Mouse (Mus musculus): Measurements from ENCODE around the gene Tdp2.

The Tdp2 gene

DNA sequence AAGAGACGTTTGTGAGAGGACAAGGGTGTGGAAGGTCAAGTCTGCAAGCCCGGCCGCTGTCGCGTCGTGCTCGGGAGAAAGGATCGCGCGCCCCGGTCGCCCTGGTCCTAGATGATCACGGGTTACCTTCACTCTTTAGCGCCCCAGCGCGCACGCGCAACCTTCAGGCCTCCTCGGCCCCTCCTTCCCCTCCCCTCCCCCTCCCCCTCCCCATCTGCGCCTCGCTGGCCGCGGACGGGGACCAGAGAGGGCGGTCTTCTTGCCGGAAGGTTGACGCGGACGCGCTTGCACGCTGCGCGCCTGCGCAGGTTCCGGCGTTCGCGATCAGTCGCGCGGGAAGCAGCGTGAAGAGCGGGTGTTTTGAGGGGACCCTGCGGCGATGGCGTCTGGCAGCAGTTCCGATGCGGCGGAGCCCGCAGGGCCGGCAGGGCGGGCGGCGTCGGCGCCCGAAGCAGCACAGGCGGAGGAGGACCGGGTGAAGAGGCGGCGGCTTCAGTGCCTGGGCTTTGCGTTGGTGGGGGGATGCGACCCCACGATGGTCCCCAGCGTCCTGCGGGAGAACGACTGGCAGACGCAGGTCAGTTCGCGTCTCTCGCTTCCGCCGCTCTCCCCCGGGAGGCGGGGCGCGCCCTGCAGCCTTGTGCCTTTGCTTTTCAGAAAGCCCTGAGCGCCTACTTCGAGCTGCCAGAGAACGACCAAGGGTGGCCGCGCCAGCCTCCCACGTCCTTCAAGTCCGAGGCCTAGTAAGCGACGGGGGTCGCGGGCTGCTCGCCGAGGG, at the start of gene Tdp2, which contains the start of gene Acot13:
Tdp2 (plus strand) TSS at position 327 of the 778 bp plus-strand sequence.
Acot13 (minus strand) TSS at position 188 of the 778 bp plus-strand sequence.
- DNase-seq (ENCODE audit: low read depth, low spot score), result peak; percentile 99

- no peak for DNase-seq (ENCODE audit: low read depth, low spot score)
These were observed 49.6 kb upstream of the Tdp2 start for GRCm38 (mm10) chr13:24781916-24782315.

GRCm38 (mm10) chr13:24786014-24786490, 45.4 kb upstream of the Tdp2 start:
- peak; percentile 97 for DNase-seq (ENCODE audit: low read depth, low spot score)

- DNase-seq (ENCODE audit: low read depth, low spot score), result peak; percentile 42
These were observed 44.0 kb upstream of the Tdp2 start for GRCm38 (mm10) chr13:24787477-24787876.

DNA sequence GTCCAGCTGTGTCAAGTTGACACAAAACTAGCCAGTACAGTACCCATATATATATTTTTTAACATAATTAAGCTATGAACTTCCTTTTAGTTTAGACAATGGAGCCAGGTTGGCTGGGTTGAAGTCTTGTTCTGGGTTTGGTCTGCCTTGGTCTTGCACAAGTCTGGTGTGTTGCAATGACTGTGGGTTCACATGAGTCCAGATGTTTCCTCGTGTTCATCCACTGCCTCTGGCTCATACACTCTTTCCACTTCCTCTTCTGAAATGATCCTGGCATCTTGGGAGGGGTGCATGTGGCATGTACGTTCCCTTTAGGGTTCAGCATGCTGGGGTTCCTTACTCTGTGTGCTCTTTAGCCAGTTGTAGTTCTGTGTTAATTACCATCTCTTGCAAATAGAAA, 40.1 kb upstream of the Tdp2 start:
- DNase-seq (ENCODE audit: low read depth, low spot score), result peak; percentile 33

DNA sequence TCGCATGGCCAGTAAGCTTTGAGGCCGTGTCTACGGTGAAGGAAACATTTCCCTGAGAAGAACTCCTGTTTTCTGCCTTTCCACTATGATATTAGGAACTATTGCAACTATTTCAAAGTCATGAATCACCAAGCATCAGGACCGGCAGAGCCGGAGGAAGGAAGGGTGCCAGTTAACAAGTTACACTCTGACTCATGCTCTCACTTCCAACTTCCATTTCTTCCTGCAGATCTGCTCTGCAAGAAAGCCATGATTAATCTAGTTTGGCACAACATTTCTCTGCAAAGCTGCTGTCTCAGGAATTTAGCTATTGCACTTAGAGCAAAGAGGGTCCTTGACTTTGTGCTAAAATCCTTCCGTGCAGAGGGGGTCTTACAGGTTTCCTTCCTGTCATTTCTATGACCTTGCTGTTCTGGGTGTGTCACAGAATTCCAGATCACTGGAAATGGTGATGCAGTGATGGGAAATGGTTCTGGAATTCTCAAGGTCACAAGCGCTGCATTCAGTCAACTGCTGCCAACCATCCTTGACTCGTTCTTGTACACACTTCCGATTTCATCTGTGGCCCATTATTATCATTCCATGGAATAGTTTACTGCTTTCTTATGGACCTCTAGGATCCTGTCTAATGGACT, 39.0 kb upstream of the Tdp2 start:
- peak; percentile 83 for DNase-seq (ENCODE audit: low read depth, low spot score)

DNA sequence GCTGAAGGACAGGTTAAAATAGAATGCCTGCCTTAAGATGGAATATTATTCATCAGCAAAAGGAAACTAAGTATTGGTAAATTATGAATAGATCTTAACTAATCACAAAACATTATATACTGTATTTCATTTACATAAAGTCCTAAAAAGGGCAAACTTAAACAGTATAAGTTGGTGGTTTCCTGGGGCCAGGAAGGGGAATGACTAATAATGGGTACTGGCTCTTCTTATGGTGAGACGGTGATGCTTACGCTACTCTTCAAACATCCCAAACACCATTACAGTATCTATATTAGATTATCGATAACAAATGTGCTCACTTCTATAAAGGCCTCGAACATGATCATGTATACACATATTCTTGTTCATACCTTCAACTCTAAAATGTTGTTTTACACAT, 32.8 kb upstream of the Tdp2 start:
- DNase-seq (ENCODE audit: low read depth, low spot score), result no peak

- DNase-seq (ENCODE audit: low read depth, low spot score), result no peak
These were observed 32.1 kb upstream of the Tdp2 start for GRCm38 (mm10) chr13:24799378-24799777.

DNA sequence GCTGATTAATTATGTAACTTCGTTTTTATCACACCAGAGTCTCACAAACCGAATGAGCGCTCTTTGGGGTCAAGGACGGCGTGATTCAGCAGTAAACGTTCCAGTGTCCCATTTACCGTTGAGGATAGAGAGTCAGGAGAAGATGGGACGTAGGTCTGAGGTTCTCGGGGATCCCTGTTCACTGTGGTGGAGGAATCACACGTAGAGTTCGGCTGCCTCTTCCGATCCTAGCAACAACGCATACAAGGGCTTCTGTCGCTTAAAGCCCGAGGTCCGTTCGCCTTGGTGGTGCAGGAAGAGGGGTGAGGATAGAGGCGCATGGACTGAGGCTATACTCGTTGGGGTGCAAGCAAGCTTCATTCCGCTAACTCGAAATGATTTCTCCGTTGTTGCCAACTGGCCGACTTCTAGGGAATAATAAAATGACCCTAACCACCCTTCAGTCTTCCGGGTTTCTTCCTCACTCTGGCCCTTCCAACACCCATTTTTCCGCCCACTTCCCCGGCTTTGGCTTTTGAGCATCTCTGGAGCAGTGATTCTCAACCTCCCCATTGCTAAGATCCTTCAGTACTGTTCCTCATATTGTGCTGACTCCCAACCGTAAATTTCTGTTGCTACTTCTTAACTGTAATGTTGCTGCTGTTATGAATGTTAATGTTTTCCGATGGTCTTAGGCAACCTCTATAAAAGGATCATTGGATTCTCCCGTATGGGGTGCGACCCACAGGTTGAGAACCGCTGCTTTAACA, 31.4 kb upstream of the Tdp2 start:
- DNase-seq (ENCODE audit: low read depth, low spot score), result peak; percentile 66

DNA sequence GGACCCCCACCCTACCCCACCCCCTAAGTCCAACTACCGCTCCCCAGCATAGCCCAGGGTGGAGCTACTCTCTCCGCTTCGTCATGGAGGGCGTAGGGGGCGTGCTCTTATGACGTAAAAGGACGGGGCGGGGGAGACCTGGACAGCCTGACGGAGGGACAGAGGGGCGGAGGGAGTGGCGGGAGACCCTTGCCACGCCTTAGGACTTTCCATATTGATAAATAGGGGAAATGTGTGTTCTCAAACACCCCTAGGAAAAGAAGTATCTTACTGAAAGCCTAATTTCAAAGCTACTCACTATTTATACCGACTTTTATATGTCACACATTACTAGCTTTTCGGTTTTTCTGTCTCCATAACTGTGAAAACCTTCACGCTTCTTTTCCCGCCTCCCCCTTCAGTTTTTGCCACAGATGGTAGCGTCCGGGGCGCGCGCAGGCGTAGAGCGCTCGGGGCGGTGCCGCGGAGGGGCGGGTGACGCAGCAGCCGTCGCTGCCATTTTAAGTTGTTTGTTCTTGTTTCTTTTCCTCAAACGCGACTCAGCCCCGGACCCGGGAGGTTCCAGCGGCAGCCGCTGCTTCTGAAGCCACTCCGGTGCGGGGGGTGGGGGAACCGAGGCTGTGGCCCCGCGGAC, 30.7 kb upstream of the Tdp2 start:
- DNase-seq (ENCODE audit: low read depth, low spot score), result peak; percentile 99

GRCm38 (mm10) chr13:24801308-24801921, 30.1 kb upstream of the Tdp2 start, which contains the start of gene BC005537:
TSS of gene BC005537 (plus strand) at chr13:24801657.
- DNase-seq (ENCODE audit: low read depth, low spot score), result peak; percentile 54

- DNase-seq (ENCODE audit: low read depth, low spot score), result peak; percentile 52
These were observed 29.3 kb upstream of the Tdp2 start for GRCm38 (mm10) chr13:24802131-24802691.

- DNase-seq (ENCODE audit: low read depth, low spot score), result no peak
These were observed 28.3 kb upstream of the Tdp2 start for GRCm38 (mm10) chr13:24803196-24803595.

DNA sequence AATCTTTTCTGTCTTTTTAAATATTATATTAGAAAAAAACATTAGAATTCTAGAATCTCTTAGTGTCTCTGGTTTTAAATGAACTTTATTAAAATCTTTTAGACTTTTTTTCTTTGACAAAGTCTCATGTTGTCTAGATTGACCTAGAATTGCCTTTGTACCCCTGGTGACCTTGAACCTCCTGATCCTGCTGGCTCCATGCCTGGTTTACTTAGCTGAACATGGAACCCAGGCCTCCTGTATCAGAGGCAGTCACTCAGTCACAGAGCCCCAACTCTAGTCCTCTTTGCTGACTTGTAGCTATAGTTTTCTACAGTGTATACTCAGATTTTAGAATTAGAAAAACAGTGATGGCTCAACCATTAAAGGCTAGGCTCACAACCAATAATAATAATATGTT, 25.4 kb upstream of the Tdp2 start:
- DNase-seq (ENCODE audit: low read depth, low spot score), result no peak

DNA sequence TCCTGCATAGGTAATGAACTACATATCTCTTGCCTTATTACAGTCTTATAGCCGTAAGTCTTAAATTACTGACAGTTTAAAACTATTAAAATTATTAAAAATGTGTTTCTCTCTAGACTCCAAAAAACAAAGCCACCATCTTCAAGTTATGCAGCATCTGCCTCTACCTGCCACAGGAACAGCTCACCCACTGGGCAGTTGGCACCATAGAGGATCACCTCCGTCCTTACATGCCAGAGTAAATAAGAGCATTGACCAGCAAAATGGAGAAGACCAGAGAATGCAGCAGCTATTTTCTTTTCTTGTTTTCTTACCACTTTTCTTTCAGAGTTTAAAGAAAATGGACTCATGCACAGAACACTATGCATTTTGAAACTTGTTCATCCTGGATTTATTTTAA, 19.0 kb upstream of the Tdp2 start:
- DNase-seq (ENCODE audit: low read depth, low spot score), result peak; percentile 37

GRCm38 (mm10) chr13:24814616-24815015, 16.9 kb upstream of the Tdp2 start:
- no peak for DNase-seq (ENCODE audit: low read depth, low spot score)

DNA sequence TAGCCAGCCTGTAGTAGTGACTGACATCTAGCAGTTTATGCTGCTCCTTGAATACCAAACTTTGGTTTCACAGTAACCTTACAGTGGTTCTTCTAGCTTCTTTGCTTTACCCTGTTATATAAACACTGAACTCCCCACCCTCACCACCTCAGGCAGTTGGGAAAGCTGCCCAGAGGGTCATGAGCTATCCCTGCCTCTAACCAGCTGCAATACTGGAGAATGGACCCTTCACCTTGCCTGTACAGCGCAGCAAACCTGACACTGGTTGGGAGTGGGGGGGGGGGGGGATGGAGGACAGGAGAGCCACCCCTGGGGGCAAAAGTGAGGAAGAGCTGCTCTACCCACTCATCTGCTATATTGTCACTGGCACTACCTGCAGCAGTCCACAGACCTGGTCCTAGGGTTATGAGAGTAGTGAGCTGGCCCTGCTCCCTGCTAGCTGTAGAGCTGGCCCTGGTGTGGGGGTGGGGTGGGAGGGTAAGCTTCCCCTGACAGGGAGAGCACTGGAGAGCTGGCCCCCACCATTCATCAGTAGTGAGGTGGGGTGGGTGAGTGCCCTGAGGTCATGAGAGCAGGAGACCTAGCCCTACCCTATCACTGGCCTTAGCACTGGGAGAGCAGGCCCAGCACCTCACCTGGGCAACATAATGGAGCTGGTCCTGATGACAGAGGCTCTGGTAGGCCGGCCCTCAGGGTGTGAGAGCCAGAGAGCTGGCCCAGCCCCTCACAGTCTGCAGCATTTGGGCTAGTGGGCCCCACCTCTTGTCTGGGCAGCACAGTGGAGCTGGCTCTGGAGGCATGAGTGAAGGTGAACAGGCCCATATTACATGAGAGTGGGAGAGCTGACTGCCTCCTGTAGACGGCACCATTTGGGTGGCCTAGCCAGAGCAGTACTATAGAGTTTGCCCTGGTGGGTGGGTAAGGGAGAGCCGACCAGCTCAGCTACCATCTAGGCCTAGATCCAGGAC, 15.1 kb upstream of the Tdp2 start:
- no peak for DNase-seq (ENCODE audit: low read depth, low spot score)

GRCm38 (mm10) chr13:24819931-24820330, 11.5 kb upstream of the Tdp2 start:
- DNase-seq (ENCODE audit: low read depth, low spot score), result no peak

DNA sequence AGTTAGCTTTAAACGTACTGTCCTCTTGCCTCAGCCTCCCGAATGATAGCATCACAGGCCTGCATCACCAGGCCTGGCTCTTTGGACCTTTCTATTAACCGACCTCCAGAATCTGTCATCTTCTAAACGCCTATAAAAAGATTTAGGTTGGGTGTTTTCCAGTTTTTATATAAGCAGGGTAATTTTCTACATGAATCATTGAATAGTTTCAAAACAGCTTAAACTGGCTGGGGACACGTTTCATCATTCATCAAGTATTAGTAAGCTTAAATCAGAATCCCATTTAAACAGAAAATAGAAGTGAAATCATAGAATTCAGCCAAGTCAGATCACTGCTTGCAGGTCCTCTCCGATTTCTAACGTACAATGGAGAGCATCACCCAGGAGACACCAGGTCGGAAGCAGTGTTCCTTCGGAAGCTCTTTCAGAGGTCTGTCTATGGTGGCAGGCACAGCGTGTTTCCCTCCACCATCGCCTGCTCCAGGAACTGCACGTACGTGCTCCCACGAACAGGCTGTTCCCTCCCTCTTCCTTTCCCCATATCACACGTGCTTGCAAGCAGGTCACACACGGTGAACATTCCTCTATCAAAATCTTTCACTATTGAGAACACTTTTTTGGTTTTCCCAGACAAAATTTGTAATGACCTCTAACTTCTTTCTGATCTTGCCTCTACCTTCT, 8.7 kb upstream of the Tdp2 start:
- DNase-seq (ENCODE audit: low read depth, low spot score), result peak; percentile 71

All from brain, adult 2 months (tissue).